Mouse (Mus musculus) MEL-GATA-1-ER (cell line): Measurements from ENCODE around the gene Unc13c.

Experiments
- DNase-seq: peaks from one replicate; pipeline ENCODE4 v3.0.0-alpha.2; 2012; ENCODE audit warnings: low read depth; ENCODE audit errors: extremely low read depth

Unc13c gene

GRCm38 (mm10) chr9:73882393-73882919, 86.3 kb downstream of the Unc13c start:
- DNase-seq = no peak

GRCm38 (mm10) chr9:73867410-73868067, 101.2 kb downstream of the Unc13c start:
- DNase-seq = no peak

GRCm38 (mm10) chr9:73866666-73867065, 102.1 kb downstream of the Unc13c start:
- no peak for DNase-seq

DNA sequence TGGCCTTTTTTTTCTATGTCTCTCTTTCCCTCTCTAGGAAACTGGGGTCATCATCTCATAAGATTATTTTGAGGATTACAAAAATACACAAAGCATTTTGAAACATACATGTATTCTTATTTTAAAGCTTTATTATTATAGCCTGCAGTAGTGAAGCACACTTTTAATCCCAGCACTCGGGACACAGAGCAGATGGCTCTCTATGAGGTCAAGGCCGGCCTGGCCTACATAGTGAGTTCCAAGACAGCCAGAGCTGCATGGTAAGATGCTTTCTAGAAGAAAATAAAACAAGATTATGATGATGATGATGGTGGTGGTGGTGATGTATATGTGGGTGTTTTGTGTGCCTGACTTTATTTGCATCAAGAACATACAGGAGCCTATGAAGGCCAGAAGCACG, 109.3 kb downstream of the Unc13c start:
- no peak for DNase-seq

- no peak for DNase-seq
These were observed 114.5 kb downstream of the Unc13c start for GRCm38 (mm10) chr9:73854281-73854680.

GRCm38 (mm10) chr9:73806681-73807080, 162.1 kb downstream of the Unc13c start:
- DNase-seq = no peak

- no peak for DNase-seq
These were observed 194.2 kb downstream of the Unc13c start for GRCm38 (mm10) chr9:73774616-73775015.

- no peak for DNase-seq
These were observed 213.6 kb downstream of the Unc13c start for GRCm38 (mm10) chr9:73755185-73755584.

- DNase-seq = no peak
These were observed 215.3 kb downstream of the Unc13c start for GRCm38 (mm10) chr9:73753480-73753879.

GRCm38 (mm10) chr9:73751344-73751743, 217.4 kb downstream of the Unc13c start:
- DNase-seq = no peak

- no peak for DNase-seq
These were observed 234.3 kb downstream of the Unc13c start for GRCm38 (mm10) chr9:73734446-73734845.

GRCm38 (mm10) chr9:73725717-73726662, 242.8 kb downstream of the Unc13c start:
- DNase-seq = no peak

DNA sequence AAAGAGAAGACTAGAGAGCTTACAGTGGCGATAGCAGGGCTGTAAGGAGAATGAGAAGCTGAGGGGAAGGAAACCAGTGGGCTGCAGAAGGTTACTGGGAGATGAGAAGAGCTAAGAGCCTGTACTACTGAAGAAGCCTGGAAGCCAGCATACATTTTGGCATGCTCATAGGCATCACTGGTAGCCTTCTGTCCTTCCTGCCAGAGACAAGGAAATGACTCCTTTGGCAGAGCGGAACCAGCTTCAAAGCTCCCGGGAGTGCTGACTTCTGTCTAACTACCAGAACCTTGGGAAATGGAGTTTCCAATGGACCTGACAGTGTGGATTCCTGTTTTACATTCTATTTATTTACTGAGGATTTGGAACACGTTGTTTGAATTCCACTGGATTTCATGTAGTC, 244.0 kb downstream of the Unc13c start:
- DNase-seq = no peak

DNA sequence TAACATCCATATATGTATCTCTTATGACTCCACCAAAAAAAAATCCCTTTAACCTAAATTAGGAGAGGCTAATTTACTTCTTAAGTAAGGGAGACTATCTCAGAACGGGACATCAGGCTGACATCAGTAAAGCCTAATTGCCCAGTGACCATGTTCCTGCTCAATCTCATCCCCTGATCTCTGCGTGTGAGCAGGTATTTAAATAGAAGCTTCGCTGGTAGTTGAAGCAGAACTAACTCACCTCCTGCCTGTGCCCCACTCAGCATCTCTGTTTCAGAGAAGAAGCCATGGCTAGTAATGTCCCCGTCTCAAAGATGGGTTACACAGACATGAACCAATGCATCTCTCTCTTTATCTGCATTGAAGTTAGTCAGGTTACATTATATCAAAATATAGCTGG, 255.3 kb downstream of the Unc13c start:
- no peak for DNase-seq

GRCm38 (mm10) chr9:73697103-73697502, 271.7 kb downstream of the Unc13c start:
- no peak for DNase-seq

DNA sequence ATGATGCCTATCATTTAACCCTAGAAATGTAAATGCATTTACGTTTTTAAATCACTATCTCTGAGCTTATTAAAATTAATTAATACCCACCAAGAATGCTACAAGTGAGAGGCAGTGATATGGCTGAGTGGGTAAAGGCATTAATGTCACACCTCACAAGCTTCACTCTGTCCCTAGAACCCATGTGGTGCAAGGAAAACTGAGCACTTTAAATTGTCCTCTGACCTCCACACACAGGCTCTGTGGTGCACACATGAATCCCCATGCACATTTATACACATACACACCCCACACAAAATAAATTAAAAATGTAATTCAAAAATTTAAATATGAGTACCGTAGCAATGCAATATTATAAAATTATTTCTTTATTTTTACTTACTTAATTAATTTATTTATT, 287.2 kb downstream of the Unc13c start:
- DNase-seq = no peak

DNA sequence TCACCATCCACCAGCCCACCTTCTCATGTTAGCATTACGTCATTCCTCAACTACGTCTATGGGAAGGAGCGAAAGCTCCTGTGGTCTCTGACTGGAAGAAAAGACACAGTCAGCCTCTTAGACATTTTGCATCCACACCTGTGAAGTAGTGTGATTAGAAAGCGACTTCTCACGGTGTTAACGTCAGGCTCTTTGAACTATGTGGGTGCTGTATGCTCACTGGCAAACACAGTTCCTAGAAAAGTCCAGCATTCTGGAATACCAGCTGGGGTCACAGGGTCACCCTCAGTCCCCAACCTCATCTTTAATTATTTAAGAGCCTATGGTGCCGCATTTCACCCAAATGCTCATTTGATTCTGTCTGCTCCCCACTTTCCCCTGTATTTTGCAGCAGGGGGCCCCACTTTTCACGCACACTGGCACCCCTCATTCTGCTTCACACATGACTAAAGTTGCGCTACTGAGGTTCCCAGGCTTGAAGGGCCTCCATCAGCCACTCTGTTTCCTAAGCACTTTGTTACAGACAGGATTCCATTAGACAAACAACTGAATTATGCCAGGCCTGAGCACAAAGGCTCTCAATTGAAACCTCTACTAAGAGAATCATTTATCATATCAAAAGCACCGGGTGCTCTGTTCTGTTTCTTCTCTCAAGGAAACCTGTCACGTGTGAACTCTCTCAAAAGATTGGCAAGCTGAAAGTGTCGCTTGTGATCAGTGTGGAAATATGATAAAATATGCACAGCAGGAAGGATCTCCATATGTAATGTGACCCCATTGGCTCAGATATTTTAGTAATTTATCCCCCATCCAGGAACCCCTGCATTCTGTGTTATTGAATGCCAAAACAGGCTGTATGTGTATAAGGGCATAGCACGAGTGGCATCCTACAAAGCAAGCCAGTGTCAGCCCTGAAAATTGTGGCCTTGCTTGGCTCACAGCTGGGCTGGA, 287.9 kb downstream of the Unc13c start:
- DNase-seq = no peak

DNA sequence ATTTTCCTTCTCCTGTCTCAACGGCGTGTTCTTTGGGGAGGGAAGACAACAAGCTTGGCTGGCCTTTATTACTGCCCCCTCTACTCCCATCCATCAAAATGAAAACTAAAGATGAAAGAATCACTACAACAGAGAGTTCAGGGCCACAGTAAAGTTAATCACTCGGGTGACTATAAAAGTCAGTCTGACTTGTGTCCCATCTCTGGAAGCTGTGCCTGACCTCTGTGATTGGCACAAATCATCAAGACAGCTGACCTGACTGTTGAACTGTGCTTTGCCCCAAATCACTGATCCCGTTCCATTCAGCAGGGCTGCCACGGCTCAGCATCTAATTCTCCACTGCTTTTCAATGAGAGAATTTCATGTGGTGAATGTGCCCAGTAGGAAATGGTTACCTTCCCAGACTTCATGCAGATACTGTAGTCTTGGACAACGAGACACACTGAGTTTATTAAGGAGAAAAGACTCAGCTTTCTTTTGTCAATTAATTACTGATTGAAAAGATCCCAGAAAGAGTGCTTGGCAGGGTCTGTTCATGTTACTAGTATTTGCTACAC, 297.0 kb downstream of the Unc13c start:
- DNase-seq = no peak

DNA sequence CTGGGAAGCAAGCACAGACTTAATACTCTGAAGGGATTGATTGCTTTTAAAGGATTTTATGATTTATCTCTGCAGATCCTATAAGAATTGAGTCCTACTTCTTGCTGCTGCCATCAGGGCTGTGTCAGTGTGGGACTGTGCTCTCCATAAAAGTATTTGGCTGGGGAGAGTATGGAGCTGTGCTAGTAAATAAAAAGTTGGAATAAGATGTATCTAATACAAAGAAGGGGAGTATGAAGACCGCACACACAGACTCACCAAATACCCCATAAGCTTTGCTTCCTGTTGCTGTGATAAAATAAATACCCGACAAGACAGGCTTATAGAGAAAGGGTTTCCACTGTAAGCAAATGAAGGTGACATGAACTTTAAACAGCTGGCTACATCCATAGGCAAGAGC, 298.7 kb downstream of the Unc13c start:
- no peak for DNase-seq

DNA sequence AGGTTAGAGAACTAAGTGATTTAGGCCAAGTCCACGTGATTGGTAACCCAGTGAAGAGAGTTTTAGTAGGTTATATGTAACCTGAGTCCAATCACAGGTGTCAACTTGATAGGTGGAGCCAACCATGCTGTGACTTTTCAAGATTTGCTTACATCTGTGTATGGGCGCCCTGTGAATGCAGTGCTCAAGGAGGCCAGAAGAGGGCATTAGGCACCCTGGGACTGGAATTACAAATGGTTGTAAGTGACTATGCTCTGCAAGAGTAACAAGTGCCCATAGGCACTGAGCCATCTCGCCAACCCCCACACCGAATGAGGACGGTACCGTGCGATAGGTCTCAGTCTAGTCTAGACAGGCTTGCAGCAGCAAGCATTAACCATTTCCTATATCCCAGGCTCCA, 305.9 kb downstream of the Unc13c start:
- no peak for DNase-seq

DNA sequence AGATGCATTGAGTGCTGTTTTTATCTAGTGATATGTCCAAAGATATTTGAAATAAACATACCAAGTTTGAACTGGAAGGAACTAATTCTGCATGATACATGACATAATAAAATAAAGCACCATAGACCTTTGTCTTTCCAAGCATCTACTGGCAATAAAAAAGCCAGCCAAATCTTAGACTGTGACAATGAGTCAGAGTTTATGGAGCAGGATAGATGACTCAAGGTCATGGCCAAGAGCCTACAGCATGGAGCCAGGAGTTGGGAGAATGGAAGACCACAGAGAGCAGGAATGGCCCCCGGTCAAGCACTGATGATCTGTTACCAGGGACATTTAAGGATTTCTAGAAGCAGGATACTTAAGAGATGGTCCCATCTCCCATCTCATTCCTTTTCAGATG, 319.7 kb downstream of the Unc13c start:
- DNase-seq = no peak
